ENCODE assay signal across 9 mouse cellular contexts in the genomic region with DNA sequence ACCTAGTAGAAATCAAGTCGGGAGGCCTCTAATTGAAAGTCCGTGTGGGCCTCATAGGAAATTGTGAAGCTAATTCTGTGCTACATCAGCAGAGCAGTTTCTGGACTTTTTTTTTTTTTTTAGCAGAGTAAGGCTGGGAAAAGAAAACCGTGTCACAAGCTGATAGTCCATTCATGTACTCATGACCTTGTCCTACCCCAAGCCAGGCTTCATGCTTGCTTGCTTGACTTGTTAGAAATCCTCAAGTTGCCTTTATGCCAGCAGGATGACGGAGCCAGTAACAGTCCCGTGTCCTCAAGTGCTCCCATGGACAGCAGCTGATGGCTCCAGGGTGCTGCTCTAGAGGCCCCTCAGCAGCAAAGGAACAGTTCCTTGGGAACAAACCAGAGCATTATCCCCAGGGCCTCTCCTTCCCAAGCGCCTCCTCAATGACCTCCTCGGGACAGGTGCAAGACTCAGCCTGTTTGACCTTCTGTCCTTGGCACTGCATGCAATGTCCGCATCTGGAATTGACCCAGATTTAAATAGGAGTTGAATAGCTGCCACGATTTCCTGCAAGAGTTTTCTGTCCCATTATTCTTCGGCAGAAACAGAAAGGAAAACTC.
DNase-seq lines count a peak whose midpoint lies in the region; ATAC-seq and TF ChIP-seq lines count a peak whose summit lies in the region.
"Had no signal": no experiment of that assay in that cellular context is flagged by ENCODE, and none has a peak within 500 bp of the region (broad histone marks: within the 10 kb centered on the region; RNA-seq: fewer than 3 reads in every experiment).

No protein-coding gene starts in this region.

- no peak for DNase-seq in midbrain, embryonic 10.5 days (ENCODE audit: low spot score)
- no peak for DNase-seq in midbrain, embryonic 14.5 days
- DNase-seq in brain, embryonic 14.5 days (ENCODE audit: low read depth): peak; percentile 49
- peak; percentile 60 to 67 for DNase-seq in gastrocnemius, postnatal 36 days
- DNase-seq in kidney, adult 8-10 months: peak; percentile 71 to 73
- DNase-seq in midbrain, postnatal 0 days (ENCODE audit: low spot score): peak; percentile 33
- no peak for DNase-seq in spleen, postnatal 10 days (ENCODE audit: low spot score in 2 of 2)
- DNase-seq in yolk sac, embryonic 10.5 days (ENCODE audit: low spot score): no peak

- no peak for TF ChIP-seq POLR2A in brain, embryonic 14.5 days (IDR thresholded peaks at IDR 0.05; ENCODE audit: borderline replicate concordance, extremely low read depth, insufficient read depth, insufficient read length, poor library complexity, severe bottlenecking)

- H3K9ac ChIP-seq in midbrain, embryonic 14.5 days (replicated peaks; ENCODE audit: low read length): no peak overlapping the region
- no peak overlapping the region for H3K9ac ChIP-seq in midbrain, postnatal 0 days (replicated peaks; ENCODE audit: low read length, poor library complexity, severe bottlenecking)

- H3K4me2 ChIP-seq in midbrain, embryonic 14.5 days (ENCODE audit: low read length): no peak overlapping the region
- H3K4me2 ChIP-seq in midbrain, postnatal 0 days (ENCODE audit: low read depth, low read length, poor library complexity, severe bottlenecking): no peak overlapping the region

- peaks cover 30% of the 10 kb centered on the region for H3K4me1 ChIP-seq in midbrain, embryonic 10.5 days
- peaks cover 14% of the 10 kb centered on the region; the same call in 1 of the 2 replicates for H3K4me1 ChIP-seq in midbrain, embryonic 14.5 days (ENCODE audit: control insufficient read depth, insufficient read depth, low read length)
- peaks cover 4% of the 10 kb centered on the region; the same call in 1 of the 2 replicates for H3K4me1 ChIP-seq in midbrain, postnatal 0 days (ENCODE audit: insufficient read depth, low read length)
- H3K4me1 ChIP-seq: megakaryocyte, embryonic 14.5 days had no signal

- no peak for TF ChIP-seq CTCF in brain, embryonic 14.5 days (IDR thresholded peaks at IDR 0.05; ENCODE audit: borderline replicate concordance, extremely low read depth, insufficient read depth, insufficient read length)
- TF ChIP-seq CTCF in midbrain, postnatal 0 days (IDR thresholded peaks at IDR 0.05): no peak

- ATAC-seq in midbrain, embryonic 14.5 days (ENCODE audit: low FRiP score, low TSS enrichment): no peak
- no peak for ATAC-seq in midbrain, postnatal 0 days (ENCODE audit: low FRiP score)

- H3K27me3 ChIP-seq in midbrain, embryonic 10.5 days (ENCODE audit: low read depth, poor library complexity, severe bottlenecking): no peaks in the 10 kb centered on the region
- no peaks in the 10 kb centered on the region for H3K27me3 ChIP-seq in midbrain, embryonic 14.5 days (ENCODE audit: control insufficient read depth, insufficient read depth, low read length)
- no peaks in the 10 kb centered on the region for H3K27me3 ChIP-seq in midbrain, postnatal 0 days (ENCODE audit: insufficient read depth, low read length)
- H3K27me3 ChIP-seq: megakaryocyte, embryonic 14.5 days had no signal

- WGBS in midbrain, embryonic 10.5 days: 80% methylated on average over 10 of the region's 10 CpGs
- 41% methylated on average over 10 of the region's 10 CpGs for WGBS in midbrain, embryonic 14.5 days
- WGBS in midbrain, postnatal 0 days: 38% methylated on average over 10 of the region's 10 CpGs

- H3K9me3 ChIP-seq in midbrain, embryonic 10.5 days (replicated peaks): no peaks in the 10 kb centered on the region
- H3K9me3 ChIP-seq in midbrain, embryonic 14.5 days (ENCODE audit: control insufficient read depth, low read length): no peaks in the 10 kb centered on the region
- no peaks in the 10 kb centered on the region for H3K9me3 ChIP-seq in midbrain, postnatal 0 days (ENCODE audit: low read length)
- H3K9me3 ChIP-seq: megakaryocyte, embryonic 14.5 days had no signal

- H3K27ac ChIP-seq in midbrain, embryonic 10.5 days (replicated peaks): peak overlapping the region; percentile 81
- no peak overlapping the region for H3K27ac ChIP-seq in midbrain, embryonic 14.5 days (replicated peaks; ENCODE audit: low read depth, low read length)
- H3K27ac ChIP-seq in midbrain, postnatal 0 days (ENCODE audit: low read depth, low read length): peak overlapping the region; percentile 51; the same call in 1 of the 2 replicates

- no peaks in the 10 kb centered on the region for H3K36me3 ChIP-seq in midbrain, embryonic 10.5 days
- no peaks in the 10 kb centered on the region for H3K36me3 ChIP-seq in midbrain, embryonic 14.5 days (ENCODE audit: control insufficient read depth, insufficient read depth, low read length)
- no peaks in the 10 kb centered on the region for H3K36me3 ChIP-seq in midbrain, postnatal 0 days (ENCODE audit: insufficient read depth, low read length)

- no peak overlapping the region for H3K4me3 ChIP-seq in midbrain, embryonic 10.5 days
- H3K4me3 ChIP-seq in midbrain, embryonic 14.5 days (replicated peaks; ENCODE audit: low read depth, low read length): no peak overlapping the region
- H3K4me3 ChIP-seq in midbrain, postnatal 0 days (ENCODE audit: low read depth, low read length): no peak overlapping the region
- H3K4me3 ChIP-seq: megakaryocyte, embryonic 14.5 days had no signal

- intact Hi-C loops in gastrocnemius, postnatal 36 days (cut with DNase I): no loop called here

Comparison
In these comparisons a context has a peak if more than half of its experiments do, and no peak if none do; other contexts are left out.
1. DNase-seq: peak in brain, embryonic 14.5 days (single experiment), gastrocnemius, postnatal 36 days (2 of 2), kidney, adult 8-10 months (2 of 2) and midbrain, postnatal 0 days (single experiment); none in midbrain, embryonic 10.5 days (single experiment), midbrain, embryonic 14.5 days (single experiment), spleen, postnatal 10 days (0 of 2) and yolk sac, embryonic 10.5 days (single experiment).